Mouse (Mus musculus) layer of hippocampus, adult 9-11 months (tissue): ENCODE data around the gene Tdgf1.
A peak's percentile ranks its signal among the peaks of the same experiment; 100 is the strongest.

ENCODE experiments used
- DNase-seq: peaks from one replicate; pipeline ENCODE4 v3.0.0; 2022

The Tdgf1 gene

DNA sequence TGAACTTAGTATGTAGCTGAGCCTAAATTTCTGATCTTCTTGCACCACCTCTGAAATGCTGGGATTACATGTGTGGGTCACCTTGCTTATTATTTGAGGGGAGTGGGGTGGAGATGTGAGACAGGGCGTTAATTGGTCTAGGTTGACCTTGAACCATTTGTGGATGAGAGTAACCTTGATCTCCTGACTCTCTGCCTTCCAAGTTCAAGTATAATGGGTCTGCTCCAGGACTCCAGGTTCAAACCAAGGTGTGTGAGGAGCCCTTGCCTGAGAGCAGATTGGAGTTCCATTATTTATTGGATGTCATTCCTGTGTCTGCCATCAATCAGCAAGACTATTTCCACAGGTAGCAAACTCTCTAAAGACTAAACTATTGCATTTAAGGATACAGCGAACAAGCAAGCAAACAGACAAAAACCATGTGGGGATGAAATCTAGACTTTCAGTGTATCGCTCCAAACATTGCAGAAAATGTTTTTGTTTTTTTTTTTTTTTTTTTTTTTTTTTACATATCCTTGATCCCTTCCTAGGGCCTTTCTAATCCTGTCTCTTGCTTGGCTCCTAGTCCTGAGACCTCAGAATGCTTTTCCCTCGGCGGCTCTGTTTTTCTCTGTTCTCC lies 7.1 kb upstream of the Tdgf1 start:
- DNase-seq, result no peak

- DNase-seq, result no peak
These were observed 6.4 kb upstream of the Tdgf1 start for GRCm38 (mm10) chr9:110952398-110952797.

GRCm38 (mm10) chr9:110951866-110952265 lies 5.9 kb upstream of the Tdgf1 start:
- no peak for DNase-seq

DNA sequence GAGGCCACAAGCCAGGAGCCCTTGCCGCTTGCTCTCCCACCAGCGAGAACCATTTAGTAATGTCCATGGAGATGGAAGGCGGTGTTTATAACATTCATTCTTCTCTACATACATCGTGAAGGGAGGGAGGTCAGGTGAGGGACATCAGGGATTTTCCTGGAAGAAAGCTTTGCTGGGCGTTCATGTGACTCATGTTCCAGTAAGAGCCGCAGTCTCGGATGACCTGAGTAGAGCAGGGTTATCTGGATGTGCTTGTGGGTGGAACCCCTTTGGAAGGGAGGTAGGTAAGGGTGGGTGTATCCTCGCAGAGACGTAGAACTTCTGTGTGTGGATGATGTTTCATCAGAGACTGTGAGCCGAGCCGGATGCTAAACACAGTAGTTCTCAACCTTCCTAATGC lies 5.4 kb upstream of the Tdgf1 start, which contains the start of gene Lrrc2:
Gene Lrrc2 (plus strand): TSS at position 149 of the 400 bp plus-strand sequence.
- DNase-seq, result no peak

DNA sequence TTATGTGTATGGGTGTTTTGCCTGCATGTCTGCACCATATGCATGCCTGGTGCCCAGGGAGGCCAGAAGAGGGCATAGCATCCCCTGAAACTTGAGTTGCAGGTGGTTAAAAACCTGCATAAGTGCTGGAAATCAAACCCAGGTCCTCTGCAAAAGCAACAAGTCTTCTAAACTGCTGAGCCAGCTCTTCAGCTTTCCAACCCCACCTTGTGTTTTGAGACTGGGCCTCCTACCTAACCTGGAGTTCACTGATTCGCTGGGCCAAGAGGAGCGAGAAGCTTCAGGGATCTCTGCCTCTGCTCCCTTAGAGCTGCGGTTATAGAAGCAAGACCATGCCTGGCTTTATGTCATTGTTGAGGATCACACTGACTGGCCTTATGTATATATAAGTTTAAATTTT lies 4.2 kb upstream of the Tdgf1 start:
- DNase-seq, result no peak

DNA sequence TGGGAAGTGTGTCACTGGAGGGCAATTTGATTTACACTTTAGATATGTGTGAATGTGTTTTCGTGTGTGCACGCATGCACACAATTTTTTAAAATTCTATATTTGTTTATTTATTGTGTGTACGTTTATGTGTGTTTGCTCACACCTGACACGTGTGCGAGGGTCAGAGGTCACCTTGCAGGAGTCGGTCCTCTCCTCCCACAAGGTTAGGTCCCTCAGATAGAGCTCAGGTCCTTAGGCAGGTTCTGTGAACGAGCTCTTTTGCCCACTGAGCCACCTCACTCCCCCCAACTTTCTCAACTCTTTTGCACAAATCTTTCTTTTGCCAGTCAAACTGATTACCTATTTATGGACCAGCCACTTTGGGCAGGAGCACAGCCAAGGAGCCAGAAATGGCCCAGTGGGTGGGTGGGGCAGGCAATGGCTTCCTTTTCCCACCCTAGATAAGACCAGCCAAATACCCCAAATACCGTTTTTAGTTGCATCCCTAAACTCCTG lies 2.9 kb upstream of the Tdgf1 start:
- DNase-seq, result no peak

GRCm38 (mm10) chr9:110947900-110948299 lies 1.9 kb upstream of the Tdgf1 start:
- no peak for DNase-seq

DNA sequence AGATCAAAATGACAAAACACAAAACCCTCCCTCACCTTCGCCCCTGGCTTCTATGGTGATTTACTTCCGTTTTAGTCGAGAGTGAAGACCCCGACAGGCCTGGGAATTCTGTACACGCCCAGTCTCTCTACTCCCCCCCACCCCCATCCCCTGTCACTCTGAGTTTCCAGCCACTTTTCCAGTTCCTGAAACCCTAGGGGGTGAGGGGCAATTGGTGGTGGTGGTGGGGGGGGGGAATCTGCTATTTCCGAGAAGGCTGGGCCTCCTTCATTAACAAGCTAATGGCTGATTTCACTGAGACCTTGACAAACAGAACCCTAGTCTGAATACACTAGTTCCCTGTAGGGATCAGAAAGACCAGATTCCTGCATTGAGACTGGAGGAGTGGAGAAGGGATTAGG lies 1.3 kb upstream of the Tdgf1 start:
- no peak for DNase-seq

DNA sequence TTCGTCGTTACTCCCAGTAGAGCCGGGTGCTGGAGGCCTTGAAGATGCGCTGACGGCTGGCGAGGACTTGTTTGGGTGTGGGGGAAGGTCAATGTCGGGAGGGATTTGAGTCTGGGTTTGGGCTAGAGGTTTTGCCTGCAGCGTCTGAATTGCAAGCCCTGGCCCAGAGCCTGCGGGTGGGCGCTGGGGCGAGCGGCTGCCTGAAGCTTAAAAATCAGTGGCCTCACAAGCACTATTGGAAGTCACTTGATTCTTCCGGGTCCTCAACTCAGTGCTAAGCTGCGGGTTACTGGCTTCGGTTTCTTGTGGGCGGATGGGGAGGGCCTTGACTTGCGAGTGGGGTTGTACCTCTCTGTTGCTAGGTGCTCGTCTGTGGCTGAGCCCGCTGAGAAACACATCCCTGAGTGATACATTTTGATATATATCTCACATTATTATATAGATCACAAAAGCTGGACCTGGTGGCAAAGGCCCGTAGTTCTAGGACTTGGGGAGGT lies 638 bp upstream of the Tdgf1 start:
- DNase-seq, result no peak

DNA sequence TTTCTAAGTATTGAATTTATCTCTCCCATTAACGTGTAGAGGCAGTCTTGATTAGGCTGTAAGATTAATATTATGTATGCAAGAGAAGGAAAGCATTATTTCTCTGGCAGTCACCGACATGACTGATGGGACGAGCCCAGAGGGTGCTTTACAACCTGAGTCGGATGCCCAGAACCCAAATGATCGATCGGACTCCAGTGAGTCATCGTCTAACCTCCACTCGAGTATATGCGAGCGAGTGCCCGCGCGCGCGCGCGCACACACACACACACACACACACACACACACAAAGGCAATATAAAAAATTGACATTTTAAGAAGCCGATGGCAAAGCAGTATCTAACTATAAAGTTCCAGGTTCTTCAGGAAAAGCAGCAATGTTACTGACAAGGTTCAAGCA lies 615 bp downstream of the Tdgf1 start:
- DNase-seq, result no peak

DNA sequence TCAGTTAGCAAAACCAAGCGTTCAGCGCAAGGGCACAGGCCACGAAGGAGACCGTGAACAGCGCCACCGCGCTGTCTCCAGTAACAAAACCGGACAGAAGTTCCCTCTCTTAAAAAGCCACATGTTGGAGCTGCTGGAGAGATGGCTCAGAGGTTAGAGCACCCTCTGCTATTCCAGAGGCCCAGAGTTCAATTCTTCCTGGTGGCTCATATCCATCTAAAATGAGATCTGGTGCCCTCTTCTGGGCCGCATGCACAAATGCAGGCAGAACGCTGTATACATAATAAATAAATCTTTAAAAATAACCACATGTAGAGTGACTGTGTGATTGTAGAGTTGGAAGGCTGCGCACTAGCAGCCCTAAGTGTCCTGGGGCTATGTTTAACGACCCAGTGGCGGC lies 1.7 kb downstream of the Tdgf1 start:
- no peak for DNase-seq

DNA sequence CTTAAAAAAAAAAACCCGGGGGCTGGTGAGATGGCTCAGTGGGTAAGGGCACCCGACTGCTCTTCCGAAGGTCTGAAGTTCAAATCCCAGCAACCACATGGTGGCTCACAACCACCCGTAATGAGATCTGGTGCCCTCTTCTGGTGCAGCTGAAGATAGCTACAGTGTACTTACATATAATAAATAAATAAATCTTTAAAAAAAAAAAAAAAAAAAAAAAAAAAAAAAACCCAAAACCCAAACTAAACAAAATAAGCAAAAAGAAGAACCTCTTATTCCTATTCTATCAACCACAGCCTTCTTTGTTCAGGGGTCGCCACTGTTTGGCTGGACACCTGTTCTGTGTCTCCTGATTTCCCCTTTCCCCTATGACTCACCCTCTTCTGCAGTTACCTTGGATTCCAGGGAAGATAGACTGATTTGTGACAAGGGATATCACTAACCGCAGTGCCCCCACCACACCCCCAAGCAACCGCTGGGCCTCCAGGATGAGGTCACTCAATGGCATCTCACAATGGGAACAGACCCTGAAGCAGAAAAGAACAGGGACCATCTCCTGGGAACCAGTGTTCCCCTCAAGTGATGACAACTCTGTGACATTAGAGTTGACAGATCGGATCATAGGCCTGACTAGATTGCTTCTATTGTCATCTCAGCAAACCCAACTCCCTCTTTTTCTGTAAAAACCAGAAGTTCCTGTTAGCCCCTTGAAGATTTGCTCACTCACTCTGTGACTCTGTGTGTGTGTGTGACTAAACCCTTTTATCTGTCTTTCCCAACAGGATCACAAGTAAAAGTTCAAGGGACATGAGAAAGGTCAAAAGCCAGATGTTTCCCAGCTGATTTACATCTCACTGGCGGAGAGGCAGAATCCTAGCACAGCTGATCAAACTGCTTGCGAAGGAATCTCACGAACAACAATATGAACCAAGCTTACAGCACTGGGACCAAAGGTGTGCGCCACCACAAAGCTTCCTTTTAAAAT lies 8.2 kb downstream of the Tdgf1 start:
- DNase-seq, result no peak

- DNase-seq, result no peak
These were observed 10.0 kb downstream of the Tdgf1 start for GRCm38 (mm10) chr9:110935941-110936340.

GRCm38 (mm10) chr9:110933850-110934437 lies 12.0 kb downstream of the Tdgf1 start:
- peak; percentile 77 for DNase-seq

DNA sequence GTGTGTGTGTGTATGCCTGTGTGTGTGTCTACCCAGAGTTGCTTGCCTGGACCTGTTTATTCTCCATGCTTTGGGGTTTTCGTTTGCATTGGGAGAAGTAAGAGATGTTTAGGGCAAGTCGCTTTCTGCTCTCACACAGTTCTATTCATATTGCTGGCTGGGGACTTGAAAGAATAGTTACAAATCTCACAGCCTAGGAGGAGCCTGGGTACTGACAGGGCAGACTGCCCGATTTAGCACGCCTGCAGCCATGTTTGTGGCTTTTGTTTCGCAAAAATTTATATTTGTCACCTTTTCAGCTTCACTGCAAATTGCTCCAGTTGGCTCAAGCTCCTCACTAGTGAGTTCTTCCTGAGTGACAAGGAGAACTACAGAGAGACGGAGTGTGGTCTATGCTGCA lies 14.4 kb downstream of the Tdgf1 start:
- DNase-seq, result no peak

DNA sequence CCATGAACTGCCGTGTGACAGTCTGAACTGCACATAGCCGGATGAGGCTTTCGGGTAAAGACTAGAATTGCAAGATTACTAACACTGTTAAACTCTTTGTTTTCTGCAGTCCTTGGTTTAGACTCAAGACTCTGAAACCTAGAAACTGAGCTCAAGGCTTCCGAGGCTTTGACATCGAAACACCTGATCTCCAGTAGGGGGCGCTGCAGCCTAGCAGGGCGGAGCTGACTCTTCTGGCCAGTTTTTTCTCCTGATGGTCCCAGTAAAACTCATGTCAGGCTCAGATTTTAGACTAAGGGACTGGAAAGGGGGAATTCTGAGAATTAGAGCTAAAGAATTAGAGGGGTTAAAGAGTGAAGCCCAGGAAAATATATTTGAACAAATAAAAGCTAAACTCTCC lies 23.2 kb downstream of the Tdgf1 start:
- DNase-seq, result no peak

- DNase-seq, result no peak
These were observed 25.1 kb downstream of the Tdgf1 start for GRCm38 (mm10) chr9:110920665-110921419.

DNA sequence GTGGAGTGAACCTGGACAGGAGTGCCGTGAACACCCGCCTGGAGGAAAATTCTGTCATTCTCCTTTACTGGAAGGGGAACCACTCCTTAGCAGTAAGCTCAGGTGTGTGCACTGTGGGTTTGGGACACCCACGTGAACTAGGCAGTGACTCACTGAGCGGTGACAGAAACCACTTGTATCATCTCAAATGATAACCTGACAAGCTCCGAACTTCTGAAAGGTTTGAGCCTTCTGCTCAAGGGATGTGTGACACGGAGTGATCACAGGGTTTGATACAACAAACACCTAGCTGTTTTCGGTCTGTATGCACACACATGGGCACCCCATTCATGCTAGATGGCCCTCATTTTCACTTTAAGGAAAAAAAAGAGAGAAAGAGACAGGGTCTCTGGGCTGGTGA lies 29.2 kb downstream of the Tdgf1 start, which contains the start of gene Fam240a:
Gene Fam240a (minus strand): TSS at position 76 of the 400 bp plus-strand sequence.
- no peak for DNase-seq

GRCm38 (mm10) chr9:110915466-110915865 lies 30.5 kb downstream of the Tdgf1 start:
- no peak for DNase-seq

- no peak for DNase-seq
These were observed 31.2 kb downstream of the Tdgf1 start for GRCm38 (mm10) chr9:110914631-110915236.

GRCm38 (mm10) chr9:110909371-110909967 lies 36.5 kb downstream of the Tdgf1 start:
- DNase-seq, result no peak

DNA sequence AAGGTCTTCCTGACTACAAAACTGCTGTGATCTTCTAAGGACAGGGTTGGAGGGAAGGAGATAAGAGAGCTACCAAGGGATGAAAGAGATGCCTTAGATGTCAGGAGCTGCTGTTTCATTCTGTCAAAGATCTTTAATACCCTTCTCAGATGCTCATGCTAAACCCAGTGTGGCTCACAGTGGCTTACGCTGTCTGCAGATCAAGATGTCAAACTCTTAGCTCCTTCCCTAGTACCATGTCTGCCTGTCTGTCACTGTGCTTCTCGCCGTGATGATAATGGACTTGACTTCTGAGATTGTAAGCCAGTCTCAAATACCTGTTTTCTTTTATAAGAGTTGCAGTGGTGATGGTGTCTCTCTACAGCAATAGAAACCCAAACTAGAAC lies 37.3 kb downstream of the Tdgf1 start:
- DNase-seq, result no peak
